Mouse (Mus musculus) regulatory T cell (primary cell): ENCODE measurements around the gene Cdh15.

Experiments used
- in situ Hi-C: fragments of 300-600 bp; cut with MboI, MseI; formaldehyde crosslinking; loops from one replicate; pipeline ENCODE4 v1.15.1; 2025; ENCODE audit warnings: high pct_unique_total_duplicates

Gene Cdh15

DNA sequence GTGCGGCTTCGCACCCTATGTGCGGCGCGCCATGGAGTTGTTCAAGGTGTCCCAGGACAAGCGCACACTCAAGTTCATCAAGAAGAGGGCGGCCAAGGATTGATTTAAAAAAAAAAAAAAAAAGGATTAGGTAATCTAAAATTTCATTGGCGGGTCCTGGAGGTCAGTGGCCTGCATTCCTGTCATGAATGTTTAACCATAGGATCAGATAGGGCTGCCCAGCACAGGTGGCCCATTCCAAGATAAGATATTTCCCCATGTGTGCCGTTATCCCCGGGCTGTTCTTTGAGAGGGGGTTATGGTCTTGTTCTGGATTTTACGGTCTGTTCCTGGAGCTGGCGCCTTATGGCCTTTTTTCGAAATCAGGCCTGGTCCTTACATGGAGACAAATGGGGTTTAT is 11.1 kb upstream of the Cdh15 start:
- in situ Hi-C loops, result no loop called here

DNA sequence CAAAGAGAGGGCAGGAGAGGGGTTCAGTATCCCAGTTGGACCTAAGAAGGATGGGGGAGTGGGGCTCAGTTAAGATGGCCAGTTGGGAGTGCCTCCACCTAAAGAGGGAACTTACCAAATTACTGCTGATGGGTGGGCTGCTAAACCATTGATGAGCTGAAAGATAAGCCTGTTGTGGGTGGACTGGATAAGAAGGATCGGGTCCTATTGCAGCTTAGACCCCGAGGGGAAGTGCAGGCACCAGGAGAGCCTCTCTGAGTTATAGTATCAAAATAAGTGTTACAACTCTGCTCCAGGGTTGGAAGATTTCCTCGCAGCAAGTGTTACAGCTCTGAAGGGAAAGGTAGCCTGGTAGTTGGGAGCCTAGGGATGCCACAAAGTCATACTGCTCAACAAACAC is 3.6 kb upstream of the Cdh15 start:
- in situ Hi-C loops, result no loop called here

GRCm38 (mm10) chr8:122845662-122846061 is 2.1 kb upstream of the Cdh15 start:
- in situ Hi-C loops, result no loop called here

- in situ Hi-C loops, result no loop called here
Measured at GRCm38 (mm10) chr8:122849152-122849910, 1.6 kb downstream of the Cdh15 start.

GRCm38 (mm10) chr8:122850641-122851240 is 3.0 kb downstream of the Cdh15 start:
- in situ Hi-C loops, result loop anchor here (10.0 kb wide), 1 partner anchor 816 kb away; no protein-coding TSS in a partner anchor

DNA sequence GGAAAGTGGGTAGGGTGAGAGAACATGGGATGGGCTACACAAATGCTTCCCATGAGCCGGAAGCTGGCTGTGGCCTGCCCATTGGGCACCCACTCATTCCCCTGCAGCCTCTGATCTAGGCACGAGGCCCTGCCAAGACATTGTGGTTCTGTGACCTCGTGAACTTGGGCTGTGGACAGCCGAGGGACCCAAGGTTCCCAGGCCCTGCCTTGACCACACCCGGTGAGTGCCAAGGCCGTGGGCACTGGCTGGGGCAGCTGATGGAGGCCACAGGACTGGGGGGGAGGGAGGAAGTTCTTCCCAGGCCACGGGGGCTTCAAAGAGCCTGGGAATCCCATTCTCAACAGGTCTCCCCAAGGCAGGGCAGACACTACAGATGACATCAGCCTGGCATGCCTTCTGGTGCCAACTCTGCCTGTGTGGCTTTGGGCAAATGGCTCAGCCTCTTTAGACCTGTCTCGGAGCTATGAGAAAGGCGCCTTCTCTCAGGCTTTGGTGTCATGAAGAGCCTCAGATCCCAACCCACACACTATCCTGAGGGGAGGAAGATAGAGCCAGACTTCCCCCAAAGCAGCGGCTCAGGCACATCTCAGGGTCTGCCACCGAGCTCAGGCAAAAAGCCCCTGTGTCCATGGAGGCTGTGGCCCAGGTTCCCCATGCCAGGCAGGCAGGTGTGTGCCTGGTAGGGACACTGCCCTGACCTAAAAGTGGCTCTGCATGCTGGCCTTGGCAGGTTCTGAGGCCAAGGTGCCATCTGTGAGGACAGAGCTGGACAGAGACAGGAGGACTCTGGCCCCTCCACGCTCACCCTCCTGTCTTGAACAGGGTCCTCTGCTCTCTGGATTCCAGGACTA is 4.2 kb downstream of the Cdh15 start:
- in situ Hi-C loops, result loop anchor here (10.0 kb wide), 1 partner anchor 817 kb away; no protein-coding TSS in a partner anchor

- in situ Hi-C loops, result loop anchor here (10.0 kb wide), 1 partner anchor 818 kb away; no protein-coding TSS in a partner anchor
Measured at GRCm38 (mm10) chr8:122852546-122852905, 4.8 kb downstream of the Cdh15 start.

DNA sequence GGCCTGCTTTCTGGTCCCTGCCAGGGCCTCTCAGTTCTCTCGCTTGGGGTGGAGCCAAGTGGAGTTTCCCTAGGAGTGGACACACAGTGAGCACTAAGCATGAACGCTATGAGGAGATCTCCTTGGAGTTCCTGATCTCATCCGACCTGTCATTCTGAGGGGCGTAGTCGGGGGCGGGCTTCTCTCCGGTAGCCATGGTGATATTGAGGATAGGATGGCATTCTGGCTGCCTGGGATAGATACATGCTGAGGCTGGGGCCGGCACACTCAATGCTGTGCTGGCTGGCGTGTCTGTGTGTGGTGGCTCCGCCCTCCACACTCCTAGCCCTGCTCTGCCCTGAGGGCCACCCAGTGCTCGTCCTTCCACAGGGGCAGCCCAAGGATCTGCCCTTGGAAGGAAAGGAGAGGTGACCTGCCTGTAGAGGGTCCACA is 5.6 kb downstream of the Cdh15 start:
- in situ Hi-C loops, result loop anchor here (10.0 kb wide), 1 partner anchor 819 kb away; no protein-coding TSS in a partner anchor

GRCm38 (mm10) chr8:122854388-122854787 is 6.6 kb downstream of the Cdh15 start:
- in situ Hi-C loops, result loop anchor here (10.0 kb wide), 1 partner anchor 820 kb away; no protein-coding TSS in a partner anchor

- in situ Hi-C loops, result loop anchor here (10.0 kb wide), 1 partner anchor 820 kb away; no protein-coding TSS in a partner anchor
Measured at GRCm38 (mm10) chr8:122855123-122855522, 7.4 kb downstream of the Cdh15 start.

DNA sequence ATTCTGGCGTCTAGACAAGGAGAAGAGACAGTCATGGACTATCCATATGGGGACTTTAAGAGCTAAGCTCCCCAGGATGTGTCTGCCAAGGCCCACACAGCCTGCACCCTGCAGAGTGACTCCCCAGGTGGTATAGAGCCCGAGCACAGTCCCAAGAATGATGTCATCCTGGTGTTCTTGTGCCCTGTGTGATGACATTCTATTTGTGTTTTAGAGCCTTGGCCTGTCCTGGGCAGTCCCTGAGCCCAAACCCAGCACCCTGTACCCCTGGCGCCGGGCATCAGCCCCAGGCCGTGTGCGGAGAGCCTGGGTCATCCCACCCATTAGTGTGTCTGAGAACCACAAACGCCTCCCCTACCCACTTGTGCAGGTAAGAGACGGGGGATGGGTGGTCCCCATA is 8.5 kb downstream of the Cdh15 start:
- in situ Hi-C loops, result loop anchor here (10.0 kb wide), 1 partner anchor 821 kb away; no protein-coding TSS in a partner anchor

GRCm38 (mm10) chr8:122859843-122860242 is 12.1 kb downstream of the Cdh15 start:
- in situ Hi-C loops, result loop anchor here (10.0 kb wide), 1 partner anchor 825 kb away; no protein-coding TSS in a partner anchor

GRCm38 (mm10) chr8:122864719-122865129 is 17.0 kb downstream of the Cdh15 start:
- in situ Hi-C loops, result no loop called here

- in situ Hi-C loops, result no loop called here
Measured at GRCm38 (mm10) chr8:122865441-122865840, 17.7 kb downstream of the Cdh15 start.

DNA sequence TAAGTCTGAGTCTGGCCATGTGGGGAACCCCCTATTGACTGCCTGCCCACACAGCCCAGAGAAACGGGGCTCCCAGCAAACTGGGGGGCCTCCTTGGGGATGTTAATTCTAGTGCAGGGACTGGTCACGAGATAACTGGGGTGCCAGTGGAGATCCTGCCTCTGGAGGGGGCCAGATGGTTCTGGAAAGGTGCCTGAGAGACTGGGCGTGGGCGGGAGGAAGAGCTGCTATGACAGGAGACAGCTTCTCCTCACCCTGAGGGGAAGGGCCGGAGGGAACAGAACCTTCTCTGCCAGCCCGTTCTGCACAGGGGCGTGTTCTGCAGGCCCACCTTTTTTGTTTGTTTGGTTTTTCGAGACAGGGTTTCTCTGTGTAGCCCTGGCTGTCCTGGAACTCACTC is 18.5 kb downstream of the Cdh15 start:
- in situ Hi-C loops, result no loop called here

DNA sequence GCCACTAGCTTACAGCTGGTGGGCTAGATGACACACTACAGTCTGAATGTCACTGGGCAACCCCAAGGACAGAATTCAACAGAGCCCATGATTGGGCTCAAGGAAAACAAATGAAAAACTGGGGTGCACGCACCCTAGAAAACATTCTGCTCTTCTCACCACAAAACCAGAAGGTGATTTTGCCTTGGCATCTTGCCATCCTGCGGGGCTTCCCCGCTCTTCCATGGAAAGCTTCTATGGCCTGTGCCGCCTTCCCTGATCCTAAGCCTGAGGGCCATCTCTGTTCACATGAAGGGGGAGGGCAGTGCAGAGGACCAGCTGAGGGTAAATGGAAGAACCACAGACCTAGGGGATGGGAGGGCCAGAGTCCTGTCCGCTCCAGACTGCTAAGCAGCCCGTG is 20.2 kb downstream of the Cdh15 start:
- in situ Hi-C loops, result no loop called here

DNA sequence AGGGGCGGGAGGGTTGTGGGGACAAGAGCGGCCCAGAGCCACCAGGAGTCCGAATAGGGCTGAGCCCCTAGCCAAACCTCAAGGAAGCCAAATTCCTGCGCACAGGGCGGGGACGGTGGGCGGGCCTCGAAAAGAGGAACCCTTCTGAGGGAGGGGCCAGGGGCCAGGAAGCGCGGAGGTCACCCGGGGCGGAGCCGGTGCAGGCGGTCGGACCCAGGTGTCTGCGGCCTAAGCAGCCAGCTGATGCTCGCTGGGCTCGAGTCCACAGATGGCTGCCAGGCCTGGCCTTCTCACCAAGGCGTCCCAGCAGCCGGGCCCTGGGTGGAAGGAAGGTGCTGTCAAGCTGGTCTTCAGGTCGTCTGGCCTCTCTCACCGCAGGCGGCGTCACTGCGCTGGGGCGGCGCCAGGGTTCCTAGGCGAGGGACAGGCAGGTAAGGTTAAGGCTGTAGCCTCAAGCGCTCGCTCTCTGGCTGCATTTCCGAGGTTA is 22.7 kb downstream of the Cdh15 start:
- in situ Hi-C loops, result no loop called here

GRCm38 (mm10) chr8:122871663-122872062 is 23.9 kb downstream of the Cdh15 start:
- in situ Hi-C loops, result no loop called here

GRCm38 (mm10) chr8:122873171-122873570 is 25.4 kb downstream of the Cdh15 start:
- in situ Hi-C loops, result no loop called here

DNA sequence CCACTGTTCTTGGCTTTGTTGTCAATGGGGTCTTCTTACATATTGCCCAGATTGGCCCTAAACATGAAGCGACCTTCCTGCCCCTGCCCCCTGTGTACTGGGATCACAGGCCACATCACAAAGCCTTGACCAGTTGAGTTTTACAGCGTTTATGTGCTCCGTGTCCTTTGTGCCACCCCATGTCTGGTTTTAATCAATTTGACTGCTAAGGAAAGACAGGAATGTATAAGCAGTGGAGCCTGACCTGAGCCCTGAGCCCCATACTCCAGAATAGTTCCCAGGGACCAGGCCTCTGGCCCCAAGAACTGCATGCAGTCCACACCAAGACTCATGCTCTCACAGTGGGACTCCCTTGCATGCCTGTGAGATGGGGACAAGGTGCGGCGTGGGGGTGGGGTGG is 27.4 kb downstream of the Cdh15 start:
- in situ Hi-C loops, result no loop called here

DNA sequence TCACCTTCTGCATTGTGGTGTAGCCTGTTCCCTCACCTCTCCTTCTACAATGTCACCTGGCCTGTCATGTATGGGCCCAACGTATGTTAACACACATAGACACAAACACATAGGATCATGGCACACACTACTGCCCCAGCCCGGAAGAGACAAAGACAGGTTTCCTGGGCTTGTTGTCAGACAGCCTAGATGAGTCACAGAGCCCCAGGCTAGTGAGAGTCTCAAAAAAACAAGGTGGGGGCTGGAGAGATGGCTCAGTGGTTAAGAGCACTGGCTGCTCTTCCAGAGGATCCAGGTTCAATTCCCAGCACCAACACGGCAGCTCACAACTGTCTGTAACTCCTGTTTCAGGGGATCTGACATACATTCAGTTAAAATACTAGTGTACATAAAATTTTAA is 30.5 kb downstream of the Cdh15 start:
- in situ Hi-C loops, result no loop called here

DNA sequence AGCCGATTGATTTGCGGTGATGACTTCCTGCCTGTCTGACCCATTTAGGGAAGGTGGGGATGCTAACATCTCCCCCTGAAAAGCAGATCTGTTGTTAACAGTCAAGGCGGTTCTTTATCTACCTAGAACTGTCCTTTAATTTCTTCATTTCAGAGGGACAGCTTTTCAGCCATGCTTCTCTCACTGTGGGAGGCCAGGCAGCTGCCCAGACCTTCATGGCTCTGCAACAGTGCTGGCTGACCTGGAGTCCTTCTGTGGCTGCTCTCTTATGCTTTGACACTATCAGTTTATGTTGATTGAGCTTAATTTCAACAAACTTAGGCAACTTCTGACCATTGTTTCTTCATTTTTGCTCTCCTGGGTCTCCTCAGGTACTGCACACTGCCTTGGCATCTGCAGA is 32.5 kb downstream of the Cdh15 start:
- in situ Hi-C loops, result no loop called here
